Mouse (Mus musculus): ENCODE results near the gene Irf2.
"Not testable (repeated sequence)": the region's sequence is repeated elsewhere in the genome, so short reads cannot be mapped to it uniquely, and the experiment has no call there.

Gene Irf2

DNA sequence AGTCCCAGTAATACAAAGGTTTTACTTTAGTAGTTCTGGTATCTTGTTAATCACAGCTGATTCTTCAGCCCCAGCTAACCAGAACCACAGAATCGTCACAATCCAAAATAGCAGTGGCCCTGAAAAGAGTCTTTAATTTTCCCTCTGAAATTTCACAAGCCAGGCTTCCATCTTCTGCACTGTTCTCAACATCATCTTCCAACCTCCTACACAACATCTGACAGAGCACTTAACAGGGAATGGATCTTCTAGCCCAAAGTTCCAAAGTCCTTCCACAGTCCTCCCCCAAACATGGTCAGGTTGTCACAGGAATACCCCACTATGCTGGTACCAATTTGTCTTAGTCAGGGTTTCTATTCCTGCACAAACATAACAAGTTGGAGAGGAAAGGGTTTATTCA, 9.9 kb upstream of the Irf2 start:
- DNase-seq, result not testable (repeated sequence)

DNA sequence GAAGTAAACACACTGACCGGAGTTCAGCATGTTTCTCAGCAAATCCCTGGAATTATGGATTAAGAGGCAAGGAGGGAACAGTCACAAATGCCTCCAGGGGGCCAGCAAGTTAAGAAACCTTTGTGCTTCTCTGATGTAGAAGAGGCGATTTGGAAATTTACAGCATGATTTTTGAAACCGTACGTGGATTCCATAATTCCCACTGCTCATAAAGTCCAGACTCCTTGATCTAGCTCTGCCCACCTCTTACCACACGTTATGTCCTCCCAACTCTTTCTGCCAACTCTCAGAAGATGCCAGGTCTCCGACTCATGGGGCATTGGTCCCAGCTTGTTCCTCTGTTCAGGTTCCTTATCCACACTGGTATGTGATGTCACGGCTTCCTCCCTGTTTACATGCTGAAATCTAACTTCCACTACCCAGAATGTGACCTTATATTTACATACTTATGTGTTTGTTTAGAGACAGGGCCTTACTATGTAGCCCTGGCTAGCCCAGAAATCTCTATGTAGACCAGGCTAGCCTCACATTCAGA, 7.1 kb upstream of the Irf2 start:
- no peak for DNase-seq

DNA sequence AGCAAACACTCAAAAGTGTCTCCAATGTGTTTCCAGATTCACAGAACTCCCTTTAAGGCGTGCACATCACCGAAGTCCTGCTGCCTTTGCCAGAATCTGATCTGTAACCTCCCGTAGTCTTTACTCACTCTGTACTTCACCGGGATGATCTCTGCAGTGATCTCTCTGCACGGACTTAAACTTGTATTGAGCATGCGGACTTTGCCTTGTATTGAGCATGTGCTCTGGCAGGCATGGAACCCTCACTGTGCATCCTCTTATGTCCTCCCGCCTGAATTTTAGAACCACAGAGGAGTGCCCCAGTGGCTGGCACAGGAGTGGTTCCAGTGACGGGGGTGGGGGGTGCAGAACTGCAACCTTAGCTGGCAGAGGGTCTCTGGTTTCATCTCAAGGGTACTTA, 5.9 kb upstream of the Irf2 start:
- no peak for DNase-seq

DNA sequence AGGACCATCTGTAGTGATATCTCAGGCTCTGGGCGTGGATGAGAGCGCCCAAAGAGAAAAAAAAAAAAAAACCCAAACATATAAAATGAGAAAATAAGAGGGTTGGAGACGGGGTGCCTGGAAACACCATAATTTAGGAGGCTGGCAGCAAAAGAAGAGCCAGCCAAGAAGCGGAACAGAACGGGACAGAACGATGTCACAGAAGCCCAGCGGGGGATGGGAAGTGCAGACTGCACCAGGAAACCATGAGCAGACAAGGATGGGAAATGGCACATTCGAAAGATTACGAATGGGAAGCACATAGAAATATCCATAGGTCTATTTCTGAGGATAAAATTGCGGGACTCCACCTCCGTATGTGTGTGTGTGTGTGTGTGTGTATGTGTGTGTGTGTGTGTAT, 4.0 kb upstream of the Irf2 start:
- DNase-seq, result no peak

DNA sequence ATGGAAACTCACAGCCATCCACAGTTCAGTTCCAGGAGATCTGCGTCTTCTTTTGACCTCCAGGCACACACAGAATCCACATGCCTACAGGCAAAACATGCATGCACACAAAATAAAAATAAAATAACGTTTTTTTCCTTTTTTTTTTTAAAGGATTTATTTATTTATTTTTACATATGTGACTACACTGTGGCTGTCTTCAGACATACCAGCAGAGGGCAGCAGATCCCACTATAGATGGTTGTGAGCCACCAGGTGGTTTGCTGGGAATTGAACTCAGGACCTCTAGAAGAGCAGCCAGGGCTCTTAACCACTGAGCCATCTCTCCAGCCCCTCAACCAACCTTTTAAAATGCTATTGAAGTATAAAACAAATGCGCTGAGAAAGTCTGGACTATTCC, 3.3 kb upstream of the Irf2 start:
- DNase-seq, result no peak

DNA sequence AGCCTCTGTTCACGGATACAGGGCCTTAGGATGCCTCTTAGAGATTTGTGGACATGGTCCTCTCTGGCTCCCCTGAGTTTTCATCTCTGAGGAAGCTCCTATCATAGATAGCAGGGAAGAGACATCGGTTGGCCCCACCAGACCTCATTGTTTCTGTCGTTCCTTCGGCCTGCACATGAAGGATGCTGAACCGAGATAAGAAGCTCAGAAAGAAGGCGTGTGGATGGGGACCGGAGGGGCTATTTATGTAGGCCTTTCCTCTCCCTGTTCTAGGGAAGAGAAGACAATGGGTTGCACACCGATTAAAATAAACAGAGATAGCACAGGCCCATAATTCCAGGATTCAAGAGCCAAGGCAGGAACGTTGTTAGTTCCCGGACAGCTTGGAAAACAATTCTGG, 2.1 kb upstream of the Irf2 start:
- no peak for DNase-seq

DNA sequence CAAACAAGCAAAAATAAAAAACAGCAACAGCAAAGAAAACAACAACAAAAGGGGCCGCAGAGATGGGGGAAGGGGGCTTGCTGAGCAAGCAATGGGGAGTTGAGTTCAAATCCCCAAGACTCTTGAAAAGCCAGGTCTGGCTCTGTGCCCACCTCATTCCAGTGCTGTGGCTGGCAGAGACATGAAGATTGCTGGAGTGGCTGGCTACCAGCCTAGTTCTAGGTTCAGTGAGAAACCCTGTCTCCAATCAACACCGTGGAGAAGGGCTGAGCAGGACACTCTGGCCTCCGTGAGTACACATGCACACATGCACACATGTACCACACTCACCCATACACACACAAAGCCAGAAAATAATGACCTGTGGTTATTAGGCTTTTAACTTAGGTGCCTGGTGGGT, 1.6 kb upstream of the Irf2 start:
- peak; percentile 36 for DNase-seq

DNA sequence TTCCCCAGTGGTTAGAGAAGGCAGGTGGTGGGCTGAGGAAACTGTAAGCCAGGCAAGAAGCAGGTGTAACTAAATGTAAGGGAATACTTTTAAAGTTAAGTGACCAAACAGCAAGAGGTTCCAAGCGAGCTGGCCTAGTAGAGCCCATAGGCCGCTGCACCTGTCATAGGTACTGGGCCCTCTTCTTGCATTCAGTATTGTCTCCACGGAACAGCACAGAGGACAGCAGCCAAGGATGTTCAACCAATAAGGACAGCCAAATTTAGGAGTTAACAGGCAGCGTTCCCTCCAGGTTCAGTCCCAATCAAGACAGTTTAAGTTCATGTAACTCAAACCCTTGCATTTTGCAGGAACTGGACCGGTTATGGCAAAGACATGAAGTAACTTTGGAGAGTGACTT, 931 bp upstream of the Irf2 start:
- DNase-seq, result peak; percentile 24

DNA sequence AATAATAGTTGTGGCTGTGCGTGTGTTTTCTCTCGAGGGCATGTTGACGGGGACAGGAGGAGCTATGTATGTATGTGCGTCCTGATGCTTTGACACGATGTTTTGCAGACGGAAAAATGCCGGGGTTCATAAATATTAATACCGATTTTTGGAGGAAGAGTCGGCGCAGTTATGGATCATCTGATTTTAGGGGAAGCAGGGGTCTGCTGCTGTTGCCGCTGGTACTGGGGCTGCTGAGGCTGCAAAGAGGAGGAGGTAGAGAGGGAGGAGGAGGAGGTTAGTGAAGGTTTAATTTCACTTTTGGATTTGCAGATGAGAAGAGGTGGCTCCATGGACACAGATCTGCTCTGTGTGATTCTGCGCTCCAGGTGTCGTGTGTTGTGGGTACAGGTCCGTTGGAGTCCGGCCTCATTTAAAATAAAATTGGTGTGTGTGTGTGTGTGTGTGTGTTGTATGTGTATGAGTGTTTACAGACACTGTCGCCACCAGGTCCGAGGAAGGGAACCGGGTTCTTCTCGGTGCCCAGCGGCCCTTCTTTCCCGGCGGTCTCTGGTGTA, 502 bp downstream of the Irf2 start:
- DNase-seq, result no peak

DNA sequence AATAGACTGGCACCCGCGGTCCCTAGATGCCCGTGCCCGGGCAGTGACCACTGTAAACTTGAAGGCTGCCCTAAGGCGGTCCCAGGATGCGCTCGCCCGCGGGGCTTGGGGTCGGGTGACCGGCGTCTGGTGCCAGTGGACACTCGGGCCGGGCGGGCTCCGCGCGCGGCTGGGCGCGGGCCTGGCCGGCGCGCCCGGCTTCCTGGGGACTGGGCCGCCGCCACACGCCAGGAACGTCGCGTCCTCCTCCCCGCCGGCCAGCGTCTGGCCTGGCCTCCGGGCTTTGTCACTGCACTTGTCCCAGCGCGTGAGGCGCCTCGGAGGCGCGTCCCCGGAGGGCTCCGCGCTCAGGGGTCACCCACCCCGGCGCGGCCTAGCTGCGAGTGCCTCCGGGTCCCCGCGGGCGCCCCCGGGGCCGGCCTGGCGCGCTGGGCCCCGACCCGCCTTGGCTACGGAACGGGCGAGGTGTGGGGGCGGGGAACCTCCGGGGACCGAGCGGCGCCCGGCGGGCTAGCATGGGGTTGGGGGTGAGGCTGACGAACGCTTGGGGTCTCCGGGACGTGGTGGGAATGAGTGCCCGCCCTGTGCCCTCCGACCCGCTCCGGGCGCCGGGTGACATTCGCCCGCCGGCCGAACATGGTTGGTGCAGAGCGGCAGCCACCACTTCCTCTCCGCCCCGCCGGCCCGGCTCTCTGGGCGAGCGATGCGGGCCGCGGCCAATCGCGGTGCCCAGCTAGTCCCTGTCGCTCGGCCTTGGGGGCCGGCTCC, 1.2 kb downstream of the Irf2 start:
- DNase-seq, result peak; percentile 70

DNA sequence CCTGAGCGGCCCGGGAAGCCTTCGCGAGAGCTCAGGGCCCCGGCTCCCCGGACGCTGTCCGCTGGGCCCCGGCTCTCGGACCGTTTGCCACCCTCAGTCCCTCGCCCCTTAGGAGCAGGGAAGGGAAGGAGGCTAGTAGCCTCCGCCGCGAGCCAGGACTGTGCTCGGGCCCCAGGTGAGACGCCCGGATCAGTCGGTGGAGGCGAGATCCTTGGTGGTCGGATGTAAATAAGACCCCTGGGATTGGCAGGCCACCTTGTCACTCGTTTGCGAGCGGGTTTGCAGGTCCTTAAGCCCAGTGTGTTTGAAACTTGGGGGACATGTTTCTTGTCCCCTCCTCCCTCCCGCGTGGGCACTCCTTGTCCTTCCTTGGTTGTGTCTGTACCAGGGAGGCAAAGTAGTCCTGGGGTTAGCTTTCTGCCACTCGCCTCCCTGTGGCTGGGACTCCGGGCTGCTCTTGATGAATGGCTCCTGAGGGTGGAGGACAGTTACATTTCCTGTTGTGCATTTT, 1.8 kb downstream of the Irf2 start:
- DNase-seq, result no peak

DNA sequence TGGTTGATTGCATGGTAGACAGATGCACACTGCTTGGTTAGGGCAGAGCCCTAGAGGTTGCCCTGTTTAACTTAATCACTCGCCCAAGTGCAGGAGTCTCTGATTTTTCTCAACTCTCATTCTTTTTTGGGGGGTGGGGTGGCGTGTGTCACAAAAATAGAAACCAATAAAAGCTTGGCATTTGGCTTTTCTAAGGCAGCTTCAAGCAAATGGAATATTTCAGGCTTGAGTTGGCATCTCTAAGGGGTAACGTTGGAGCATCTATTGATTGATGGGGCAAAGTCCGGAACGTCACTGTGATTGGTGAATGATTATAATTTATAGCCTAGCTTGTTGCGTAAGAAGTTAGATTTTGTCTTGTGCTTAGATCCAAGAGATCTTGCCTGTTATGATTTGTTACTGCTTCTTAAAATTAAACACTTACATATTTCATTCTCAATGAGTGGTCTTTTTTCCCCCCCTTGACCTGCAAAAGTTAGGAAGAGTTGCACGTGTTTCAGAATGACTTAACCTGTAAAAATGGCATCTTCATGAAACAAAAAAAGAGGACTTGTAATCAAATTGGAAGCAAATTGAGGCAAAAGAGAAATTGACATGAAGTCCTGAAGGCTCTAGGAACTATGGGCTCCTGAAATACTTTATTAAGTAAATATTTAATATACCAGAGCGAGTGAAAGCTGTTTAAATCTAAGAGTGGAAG, 2.6 kb downstream of the Irf2 start:
- DNase-seq, result no peak

DNA sequence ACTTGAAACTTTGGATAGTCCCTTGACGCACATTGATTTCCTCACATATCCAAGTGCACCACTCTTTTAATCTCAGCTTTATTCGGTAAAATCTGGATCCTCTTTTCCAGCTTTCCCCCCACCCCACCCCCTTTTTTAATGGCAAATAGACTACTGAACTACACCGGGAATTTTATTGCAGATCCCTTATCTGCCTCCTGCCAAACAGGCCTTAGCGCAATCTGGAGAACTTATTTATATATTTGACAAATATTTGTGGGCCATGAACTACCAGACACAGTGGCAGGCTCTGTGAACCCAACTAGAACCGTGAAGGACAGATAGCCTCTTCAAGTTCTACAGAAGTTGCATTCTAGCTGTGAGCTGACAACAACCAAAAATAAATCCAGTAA, 3.2 kb downstream of the Irf2 start:
- DNase-seq, result no peak

DNA sequence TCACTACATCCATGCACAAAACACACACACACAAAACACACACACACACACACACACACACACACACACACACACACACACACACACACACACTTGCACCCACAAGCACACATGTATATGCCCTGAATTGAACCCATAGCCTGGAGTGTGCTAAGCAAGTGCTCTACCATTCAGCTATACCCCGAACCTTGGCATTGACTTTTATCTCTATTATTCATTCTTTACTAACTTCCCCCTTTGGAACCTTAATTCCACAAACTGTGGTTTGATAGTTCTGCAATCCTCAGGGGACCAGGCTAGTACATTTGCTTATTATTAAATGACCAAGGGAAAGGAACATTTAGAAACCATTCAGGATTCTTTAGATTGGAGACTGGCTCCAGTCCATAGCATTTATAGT, 5.9 kb downstream of the Irf2 start:
- DNase-seq, result no peak

DNA sequence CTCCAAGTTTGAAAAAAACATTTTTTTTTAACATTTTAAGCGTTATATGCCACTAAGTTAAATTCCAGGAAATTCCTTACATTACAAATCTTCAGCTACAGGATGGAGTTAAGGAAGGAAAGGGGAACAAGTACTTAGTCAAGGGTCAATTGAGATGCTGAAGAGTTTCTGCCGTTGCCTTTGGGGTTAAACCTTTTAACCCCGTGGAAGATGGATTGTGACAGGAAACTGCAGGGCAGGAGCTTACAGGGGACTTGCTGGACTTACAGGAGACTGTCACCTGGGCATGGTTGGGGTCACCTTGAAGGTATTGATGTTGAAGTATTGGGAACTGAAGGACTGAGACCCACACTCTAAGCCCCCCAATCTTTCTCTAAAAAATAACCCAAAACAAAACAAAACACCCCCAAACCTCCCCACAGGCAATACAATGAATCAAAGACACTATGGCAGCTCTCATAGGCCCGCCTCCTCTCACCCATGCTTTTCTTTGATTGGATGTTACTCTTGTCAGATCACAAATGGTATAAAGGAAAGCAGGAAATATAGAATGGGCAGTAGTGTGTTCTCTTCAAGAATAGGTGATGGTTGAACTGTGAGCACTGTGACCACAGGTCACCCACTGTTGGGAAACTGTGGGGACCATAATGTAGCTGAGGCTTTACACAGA, 7.9 kb downstream of the Irf2 start:
- no peak for DNase-seq

DNA sequence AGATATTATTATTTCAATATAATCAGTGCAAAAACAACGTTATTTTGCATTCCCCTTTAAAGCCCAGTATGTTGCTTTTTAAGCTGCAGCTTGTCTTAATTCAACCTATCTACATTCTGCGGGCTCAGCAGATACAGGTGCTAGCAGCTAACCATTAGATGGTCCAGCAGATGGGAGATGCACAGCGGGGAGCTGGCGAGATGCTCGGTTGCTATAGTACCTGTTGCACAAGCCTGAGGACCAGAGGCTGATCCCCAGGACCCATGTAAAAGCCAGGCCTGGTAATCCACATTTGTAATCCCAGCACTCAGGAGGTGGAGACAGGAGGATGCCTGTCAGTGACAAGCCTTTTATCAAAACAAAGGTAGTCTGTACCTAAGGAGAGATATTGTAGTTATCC, 10.5 kb downstream of the Irf2 start:
- peak; percentile 43 for DNase-seq

DNA sequence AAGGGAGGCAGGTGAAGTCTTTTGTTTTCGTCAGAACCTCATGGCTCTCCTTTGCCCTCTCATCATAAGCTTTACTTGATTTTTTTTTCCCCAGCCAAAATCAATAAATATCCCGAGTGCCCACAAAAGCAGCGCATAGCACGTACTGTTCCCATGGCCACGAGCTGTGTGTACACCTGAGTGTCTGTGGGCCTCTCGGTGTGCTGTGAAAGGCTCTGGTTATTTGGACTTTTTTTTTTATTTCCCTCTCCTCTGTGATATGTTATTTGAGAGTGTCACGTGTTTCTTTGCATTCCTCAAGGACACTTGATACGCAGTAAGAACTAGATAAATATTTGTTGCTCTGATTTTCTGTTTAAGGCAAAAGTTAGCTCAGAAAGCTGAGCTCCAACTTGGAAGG, 11.0 kb downstream of the Irf2 start:
- DNase-seq, result no peak

DNA sequence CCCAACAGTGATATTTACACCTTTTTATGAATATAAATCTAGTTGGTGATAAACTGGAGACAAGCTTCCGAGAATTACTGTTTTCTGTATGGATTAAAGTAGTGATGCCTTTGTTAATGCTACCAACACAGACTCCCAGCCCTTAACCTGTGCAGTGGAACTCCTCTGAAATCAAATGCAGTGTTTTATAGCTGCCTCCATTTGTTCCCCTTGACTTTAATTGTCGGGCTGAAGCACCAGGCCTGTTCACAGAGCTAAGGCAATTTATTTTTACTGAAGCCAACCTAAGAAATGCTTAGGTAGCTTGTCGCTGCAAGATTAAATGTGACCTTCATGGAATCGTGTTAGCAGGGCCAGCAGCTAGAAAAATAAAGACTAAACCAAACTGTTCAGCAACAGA, 11.6 kb downstream of the Irf2 start:
- no peak for DNase-seq

DNA sequence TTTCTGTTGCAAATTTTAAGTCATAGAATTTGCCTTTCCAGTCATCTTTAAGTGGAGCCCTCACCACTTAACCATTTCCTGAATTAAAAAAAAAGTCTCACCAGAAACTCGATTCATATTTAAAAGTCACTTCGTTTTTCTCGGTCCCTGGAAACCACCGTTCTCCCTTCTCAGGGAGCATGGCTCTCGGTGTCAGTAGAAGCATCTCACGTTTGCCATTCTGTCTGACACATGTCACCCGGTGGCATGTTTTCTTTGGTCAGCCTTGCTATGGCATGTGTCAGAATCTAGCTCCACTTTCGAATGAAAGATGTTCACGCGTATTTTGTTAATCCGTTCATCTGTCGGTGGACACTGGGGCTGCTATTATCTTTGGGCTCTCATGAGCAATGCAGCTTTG, 13.5 kb downstream of the Irf2 start:
- no peak for DNase-seq

DNA sequence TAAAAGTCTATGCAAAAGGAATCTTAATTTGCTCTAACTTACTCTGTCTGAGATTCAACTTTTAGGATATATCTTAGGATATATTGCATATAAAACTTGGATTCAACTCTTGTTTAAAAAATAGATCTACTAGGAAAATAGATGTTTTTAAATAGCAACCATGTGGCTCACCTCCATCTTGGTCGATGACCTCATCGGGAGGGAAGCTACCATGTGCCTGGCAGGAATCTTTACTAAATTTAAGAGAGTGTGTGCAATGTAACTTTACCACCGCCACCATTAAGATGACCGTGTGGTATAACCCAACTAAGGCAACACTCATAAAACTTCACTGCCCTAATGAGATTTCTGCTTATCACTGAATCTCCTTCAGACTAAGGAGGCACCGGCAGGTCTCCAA, 14.8 kb downstream of the Irf2 start:
- no peak for DNase-seq

DNA sequence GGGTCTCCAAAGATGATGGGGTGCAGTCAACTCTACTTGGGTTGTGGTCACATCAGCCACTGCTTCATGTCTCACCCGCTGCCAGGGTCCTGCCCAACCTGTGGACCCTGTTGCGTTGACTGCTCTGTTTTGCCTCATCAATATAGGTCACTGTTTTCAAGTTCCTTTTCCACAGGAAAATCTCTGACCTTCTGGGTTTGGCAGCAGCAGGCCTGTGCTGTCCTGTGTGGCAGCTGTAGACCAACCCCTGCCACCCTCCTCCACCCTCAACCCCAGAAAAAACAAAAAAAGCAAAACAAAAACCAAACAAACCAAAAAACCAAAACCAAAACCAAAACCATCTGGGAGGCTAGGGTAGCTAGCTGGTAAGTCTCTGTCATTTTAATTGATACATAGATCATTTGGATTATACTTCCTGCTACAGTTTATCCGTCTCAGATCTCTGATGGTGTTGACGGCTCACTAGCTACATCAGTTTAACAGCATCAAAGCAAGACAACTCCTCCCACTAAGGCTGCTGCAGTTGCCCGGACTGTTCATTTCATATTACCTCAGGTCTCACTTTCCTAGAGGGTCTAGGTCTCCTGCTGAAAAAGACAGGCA, 16.3 kb downstream of the Irf2 start:
- DNase-seq, result no peak

DNA sequence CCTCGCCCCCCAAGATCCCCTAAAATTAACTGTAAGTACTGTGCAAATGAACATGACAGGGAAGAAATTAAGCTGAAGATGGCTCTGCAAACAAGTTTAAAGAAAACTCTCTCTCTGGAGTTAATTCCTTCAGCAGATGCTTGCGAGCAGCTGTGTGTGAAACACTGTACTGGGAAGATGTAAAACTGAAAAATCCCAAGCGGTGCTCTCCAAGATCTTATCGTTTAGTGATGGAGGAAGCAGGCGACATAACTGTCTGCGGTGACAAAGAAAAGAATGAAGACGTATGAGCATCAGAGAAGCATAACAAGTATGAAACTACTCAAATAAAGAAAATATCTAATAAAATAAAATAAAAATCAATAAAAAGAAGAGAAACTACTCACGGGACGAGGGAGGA, 18.1 kb downstream of the Irf2 start:
- DNase-seq, result no peak

DNA sequence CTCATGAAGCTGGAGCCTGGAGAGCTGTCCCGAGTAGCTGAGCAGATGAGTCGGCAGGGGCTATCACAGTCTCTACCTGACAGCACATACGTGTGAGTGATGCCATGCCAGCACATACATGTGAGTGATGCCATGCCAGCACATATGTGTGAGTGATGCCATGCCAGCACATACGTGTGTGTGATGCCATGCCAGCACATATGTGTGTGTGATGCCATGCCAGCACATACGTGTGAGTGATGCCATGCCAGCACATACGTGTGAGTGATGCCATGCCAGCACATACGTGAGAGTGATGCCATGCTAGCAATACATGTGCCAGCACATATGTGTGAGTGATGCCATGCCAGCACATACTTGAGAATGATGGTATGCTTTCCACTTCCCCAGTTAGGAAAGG, 18.6 kb downstream of the Irf2 start:
- DNase-seq, result no peak

Measured in cerebellum, adult 11-12 months (tissue).